ENCODE assay signal across 7 mouse cellular contexts in genomic region chr10:78358999-78359398, GRCm38 (mm10). TPM values are rescaled to one million over a fixed set of nuclear protein-coding genes. Genes with fewer than 3 reads are reported as not detected.
DNase-seq lines count a peak whose midpoint lies in the region; ATAC-seq and TF ChIP-seq lines count a peak whose summit lies in the region.
"Not testable (repeated sequence)": the region's sequence is repeated elsewhere in the genome, so short reads cannot be mapped to it uniquely, and the experiment has no call there.

No protein-coding gene starts in this region.

- intact Hi-C loops in heart, adult 2 months (cut with DNase I); left cerebral cortex, adult 2 months (cut with DNase I): not testable (repeated sequence)

- H3K4me2 ChIP-seq in intestine, postnatal 0 days (replicated peaks; ENCODE audit: low read depth); midbrain, postnatal 0 days (ENCODE audit: low read depth, low read length, poor library complexity, severe bottlenecking); stomach, postnatal 0 days (replicated peaks; ENCODE audit: low read depth): not testable (repeated sequence)

- not testable (repeated sequence) for H3K4me1 ChIP-seq in heart, adult 2 months (ENCODE audit: control insufficient read depth, insufficient read depth, low read length); intestine, postnatal 0 days (replicated peaks; ENCODE audit: control insufficient read depth, insufficient read depth, low read length); midbrain, postnatal 0 days (ENCODE audit: insufficient read depth, low read length); stomach, postnatal 0 days (replicated peaks; ENCODE audit: control insufficient read depth, insufficient read depth)

- not testable (repeated sequence) for H3K36me3 ChIP-seq in heart, adult 2 months (ENCODE audit: control insufficient read depth, insufficient read depth, low read length); intestine, postnatal 0 days (ENCODE audit: control insufficient read depth, insufficient read depth); midbrain, postnatal 0 days (ENCODE audit: insufficient read depth, low read length); stomach, postnatal 0 days (ENCODE audit: control insufficient read depth, insufficient read depth, low read length)

- TF ChIP-seq POLR2A in heart, adult 2 months (IDR thresholded peaks at IDR 0.05; ENCODE audit: insufficient read depth, low read depth, low read length): not testable (repeated sequence)

- TF ChIP-seq EP300 in heart, adult 2 months (IDR thresholded peaks at IDR 0.05; ENCODE audit: insufficient read depth, low read depth, low read length); stomach, postnatal 0 days (optimal IDR thresholded peaks at IDR 0.05): not testable (repeated sequence)

- POLR2A ChIA-PET in Patski (lab: Charles Lee): not testable (repeated sequence)

- not testable (repeated sequence) for H3K79me2 ChIP-seq in heart, adult 2 months (replicated peaks; ENCODE audit: control insufficient read depth, insufficient read depth, low read length)

- 92% methylated on average over 3 of the region's 3 CpGs for WGBS in heart, adult 2 months
- WGBS in intestine, postnatal 0 days: 89% methylated on average over 3 of the region's 3 CpGs
- 94% methylated on average over 3 of the region's 3 CpGs for WGBS in midbrain, postnatal 0 days
- WGBS in stomach, postnatal 0 days: 90% methylated on average over 3 of the region's 3 CpGs

- peak; percentile 48 for DNase-seq in CD4-positive, CD25-positive, alpha-beta regulatory T cell, adult 2 months (ENCODE audit: low read depth, low spot score)
- not testable (repeated sequence) for DNase-seq in Patski (ENCODE audit: low read depth, low spot score); heart, adult 2 months; left cerebral cortex, adult 2 months (ENCODE audit: extremely low spot score in 1 of 2, low spot score in 2 of 2); midbrain, postnatal 0 days (ENCODE audit: low spot score); stomach, postnatal 0 days (ENCODE audit: low spot score)

- ATAC-seq in Patski; intestine, postnatal 0 days; midbrain, postnatal 0 days (ENCODE audit: low FRiP score); stomach, postnatal 0 days (ENCODE audit: low FRiP score, low TSS enrichment): not testable (repeated sequence)

- not testable (repeated sequence) for H3K4me3 ChIP-seq in heart, adult 2 months; intestine, postnatal 0 days (ENCODE audit: low read depth, low read length); left cerebral cortex, adult 2 months; midbrain, postnatal 0 days (ENCODE audit: low read depth, low read length); stomach, postnatal 0 days (ENCODE audit: low read depth, low read length)

- not testable (repeated sequence) for H3K27me3 ChIP-seq in Patski; heart, adult 2 months (ENCODE audit: control insufficient read depth, insufficient read depth, low read length); intestine, postnatal 0 days (replicated peaks; ENCODE audit: control insufficient read depth, insufficient read depth, low read length); midbrain, postnatal 0 days (ENCODE audit: insufficient read depth, low read length); stomach, postnatal 0 days (ENCODE audit: control insufficient read depth, insufficient read depth, low read length)

- H3K9ac ChIP-seq in heart, adult 2 months (ENCODE audit: low read depth, low read length); intestine, postnatal 0 days (ENCODE audit: low read depth, low read length); midbrain, postnatal 0 days (replicated peaks; ENCODE audit: low read length, poor library complexity, severe bottlenecking); stomach, postnatal 0 days (ENCODE audit: low read length): not testable (repeated sequence)

- in situ Hi-C loops in Patski (cut with MboI; ENCODE audit: low pct_unique_long_range_greater_than_20kb): not testable (repeated sequence)

- not testable (repeated sequence) for H3K27ac ChIP-seq in heart, adult 2 months; intestine, postnatal 0 days (ENCODE audit: low read depth, low read length); left cerebral cortex, adult 2 months; midbrain, postnatal 0 days (ENCODE audit: low read depth, low read length); stomach, postnatal 0 days (replicated peaks)

- CTCF ChIA-PET in Patski (lab: Charles Lee): interaction anchor here (0.5 to 1.1 kb wide), 3 partner anchors 34 to 124 kb away, joined by 3 read pairs; no protein-coding TSS in a partner anchor

- H3K9me3 ChIP-seq in intestine, postnatal 0 days (ENCODE audit: control insufficient read depth); midbrain, postnatal 0 days (ENCODE audit: low read length); stomach, postnatal 0 days (ENCODE audit: control insufficient read depth, low read length): not testable (repeated sequence)

- peak; percentile 49 for TF ChIP-seq CTCF in Patski (IDR thresholded peaks at IDR 0.05)
- peak; percentile 55 for TF ChIP-seq CTCF in heart, adult 2 months (IDR thresholded peaks at IDR 0.05)
- peak; percentile 47 for TF ChIP-seq CTCF in intestine, postnatal 0 days (IDR thresholded peaks at IDR 0.05; ENCODE audit: low read depth)
- TF ChIP-seq CTCF in left cerebral cortex, adult 2 months (IDR thresholded peaks at IDR 0.05): peak; percentile 40
- peak; percentile 19; the same call in 1 of the 2 replicates for TF ChIP-seq CTCF in midbrain, postnatal 0 days (IDR thresholded peaks at IDR 0.05)
- peak; percentile 41; the same call in 1 of the 2 replicates for TF ChIP-seq CTCF in stomach, postnatal 0 days (IDR thresholded peaks at IDR 0.05; ENCODE audit: low read depth)

RNA-seq across cellular contexts. Expression of gene Agpat3, which starts 6.7 kb away (rescaled TPM):
- polyA plus RNA-seq in Patski (2021): 98.9 TPM
- total RNA-seq in heart, adult 2 months (2021): 100 to 1,000 TPM; 209 to 232 TPM
- polyA plus RNA-seq in heart, adult 2 months (2012; rRNA removed): 286 and 366 TPM in 2 replicates
- 277 and 284 TPM in 2 replicates for polyA plus RNA-seq in intestine, postnatal 0 days (2015; fragmentation: Nextera tagmentation; extraction: Ambion mirVana)
- total RNA-seq in left cerebral cortex, adult 2 months (2021): 100 to 1,000 TPM; 246 to 255 TPM
- total RNA-seq in midbrain, postnatal 0 days (2014; rRNA removed): 106 and 137 TPM in 2 replicates
- 91.7 and 96.8 TPM in 2 replicates for polyA plus RNA-seq in midbrain, postnatal 0 days (2015; fragmentation: Nextera tagmentation; extraction: Ambion mirVana)
- 69.9 and 71.5 TPM in 2 replicates for polyA plus RNA-seq in stomach, postnatal 0 days (2015; fragmentation: Nextera tagmentation; extraction: Ambion mirVana)

RNA-seq across cellular contexts. Expression of gene Rrp1, which starts 53.8 kb away (rescaled TPM):
- 297 TPM for polyA plus RNA-seq in Patski (2021)
- total RNA-seq in heart, adult 2 months (2021): 10 to 100 TPM; 88.8 to 94.4 TPM
- 51.3 and 91.5 TPM in 2 replicates for polyA plus RNA-seq in heart, adult 2 months (2012; rRNA removed)
- 141 and 148 TPM in 2 replicates for polyA plus RNA-seq in intestine, postnatal 0 days (2015; fragmentation: Nextera tagmentation; extraction: Ambion mirVana)
- 100 to 1,000 TPM; 339 to 348 TPM for total RNA-seq in left cerebral cortex, adult 2 months (2021)
- 219 and 237 TPM in 2 replicates for total RNA-seq in midbrain, postnatal 0 days (2014; rRNA removed)
- polyA plus RNA-seq in midbrain, postnatal 0 days (2015; fragmentation: Nextera tagmentation; extraction: Ambion mirVana): 439 and 462 TPM in 2 replicates
- polyA plus RNA-seq in stomach, postnatal 0 days (2015; fragmentation: Nextera tagmentation; extraction: Ambion mirVana): 148 TPM in 2 replicates
